Mouse (Mus musculus): ENCODE measurements around the gene Lce1h. TPM values are rescaled to one million over a fixed set of nuclear protein-coding genes. Genes with fewer than 3 reads are reported as not detected.

Gene Lce1h
- not detected in 2 replicates for polyA plus RNA-seq (2015; fragmentation: Nextera tagmentation; extraction: Ambion mirVana)

GRCm38 (mm10) chr3:92764965-92765364 lies at the start of gene Lce1h:
Gene Lce1h (minus strand): TSS chr3:92765065.
- no peak for ATAC-seq (ENCODE audit: low read depth)
- Histone ChIP-seq H3K9ac (ENCODE audit: low read length) (no peak within 1 kb of the TSS), H3K27ac (ENCODE audit: low read length) (no peak within 1 kb of the TSS), H3K4me1 (replicated peaks; ENCODE audit: control insufficient read depth, insufficient read depth, low read length) (no peaks in the 10 kb centered on the region), H3K4me3 (ENCODE audit: low read length) (no peak within 1 kb of the TSS), H3K27me3 (ENCODE audit: control insufficient read depth, insufficient read depth, low read depth, low read length) (no peaks in the 10 kb centered on the region), H3K9me3 (ENCODE audit: control insufficient read depth, low read length) (no peaks in the 10 kb centered on the region), H3K36me3 (ENCODE audit: control insufficient read depth, insufficient read depth, low read length) (no peaks in the 10 kb centered on the region), H3K4me2 (ENCODE audit: low read depth, low read length) (no peak within 1 kb of the TSS)
- 96% methylated on average over 1 of the region's 1 CpGs for WGBS

- H3K27ac ChIP-seq (ENCODE audit: low read length) = no peak within 1 kb of the TSS
- H3K4me3 ChIP-seq (ENCODE audit: low read length) = no peak within 1 kb of the TSS
- ATAC-seq (ENCODE audit: low read depth) = no peak
These were observed 42.9 kb upstream of the Lce1h start, which contains the start of gene Lce1k for GRCm38 (mm10) chr3:92807791-92808190. Gene Lce1k (minus strand): TSS chr3:92807891.

GRCm38 (mm10) chr3:92790414-92790813 lies 25.5 kb upstream of the Lce1h start, which contains the start of gene Lce1j:
Gene Lce1j (minus strand): TSS chr3:92790514.
- no peak for ATAC-seq (ENCODE audit: low read depth)

More at GRCm38 (mm10) chr3:92807791-92808190, 42.9 kb upstream of the Lce1h start, which contains the start of gene Lce1k:
- Histone ChIP-seq H3K4me2 (ENCODE audit: low read depth, low read length) (no peak within 1 kb of the TSS), H3K4me1 (replicated peaks; ENCODE audit: control insufficient read depth, insufficient read depth, low read length) (no peaks in the 10 kb centered on the region), H3K27me3 (ENCODE audit: control insufficient read depth, insufficient read depth, low read depth, low read length) (no peaks in the 10 kb centered on the region), H3K36me3 (ENCODE audit: control insufficient read depth, insufficient read depth, low read length) (no peaks in the 10 kb centered on the region), H3K9me3 (ENCODE audit: control insufficient read depth, low read length) (no peaks in the 10 kb centered on the region), H3K9ac (ENCODE audit: low read length) (no peak within 1 kb of the TSS)

DNA sequence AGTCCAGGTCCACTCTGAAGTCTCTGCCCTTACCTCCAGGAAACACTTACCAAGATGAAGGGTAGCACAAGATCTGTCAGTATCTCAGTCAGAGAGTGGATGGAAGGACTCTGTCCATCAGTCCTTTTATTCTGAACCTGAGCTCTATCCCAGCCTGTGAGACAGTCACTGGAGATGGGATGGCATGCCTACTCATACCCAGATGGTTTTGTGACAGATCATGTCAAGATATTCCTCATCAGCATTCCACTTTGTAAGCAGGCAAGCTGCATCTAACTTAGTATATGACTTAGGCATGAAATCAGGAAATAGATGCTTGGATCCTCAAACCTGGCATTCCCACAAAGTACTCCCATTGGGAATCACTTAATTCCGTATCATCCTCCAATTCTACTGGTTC lies 13.9 kb upstream of the Lce1h start, which contains the start of gene Lce1i:
Gene Lce1i (minus strand): TSS at position 101 of the 400 bp plus-strand sequence.
- 75% methylated on average over 1 of the region's 1 CpGs for WGBS
- no peaks in the 10 kb centered on the region for H3K36me3 ChIP-seq (ENCODE audit: control insufficient read depth, insufficient read depth, low read length)
- ATAC-seq (ENCODE audit: low read depth) = no peak

More at GRCm38 (mm10) chr3:92790414-92790813, 25.5 kb upstream of the Lce1h start, which contains the start of gene Lce1j:
- Histone ChIP-seq H3K4me1 (replicated peaks; ENCODE audit: control insufficient read depth, insufficient read depth, low read length) (no peaks in the 10 kb centered on the region), H3K4me3 (ENCODE audit: low read length) (no peak within 1 kb of the TSS), H3K27ac (ENCODE audit: low read length) (no peak within 1 kb of the TSS), H3K4me2 (ENCODE audit: low read depth, low read length) (no peak within 1 kb of the TSS), H3K9me3 (ENCODE audit: control insufficient read depth, low read length) (no peaks in the 10 kb centered on the region), H3K27me3 (ENCODE audit: control insufficient read depth, insufficient read depth, low read depth, low read length) (no peaks in the 10 kb centered on the region), H3K9ac (ENCODE audit: low read length) (no peak within 1 kb of the TSS), H3K36me3 (ENCODE audit: control insufficient read depth, insufficient read depth, low read length) (no peaks in the 10 kb centered on the region)
- WGBS = 88% methylated on average over 1 of the region's 1 CpGs

GRCm38 (mm10) chr3:92771573-92771972 lies 6.7 kb upstream of the Lce1h start:
- Histone ChIP-seq H3K4me3 (ENCODE audit: low read length) (no peak overlapping the region), H3K9ac (ENCODE audit: low read length) (no peak overlapping the region), H3K27me3 (ENCODE audit: control insufficient read depth, insufficient read depth, low read depth, low read length) (no peaks in the 10 kb centered on the region), H3K9me3 (ENCODE audit: control insufficient read depth, low read length) (no peaks in the 10 kb centered on the region), H3K4me1 (replicated peaks; ENCODE audit: control insufficient read depth, insufficient read depth, low read length) (no peaks in the 10 kb centered on the region), H3K36me3 (ENCODE audit: control insufficient read depth, insufficient read depth, low read length) (no peaks in the 10 kb centered on the region), H3K27ac (ENCODE audit: low read length) (no peak overlapping the region), H3K4me2 (ENCODE audit: low read depth, low read length) (no peak overlapping the region)
- ATAC-seq (ENCODE audit: low read depth) = no peak
- WGBS = 17% methylated on average over 3 of the region's 3 CpGs

More for the DNA sequence above, 13.9 kb upstream of the Lce1h start, which contains the start of gene Lce1i:
- no peaks in the 10 kb centered on the region for H3K4me1 ChIP-seq (replicated peaks; ENCODE audit: control insufficient read depth, insufficient read depth, low read length)
- no peaks in the 10 kb centered on the region for H3K27me3 ChIP-seq (ENCODE audit: control insufficient read depth, insufficient read depth, low read depth, low read length)
- H3K4me3 ChIP-seq (ENCODE audit: low read length) = no peak within 1 kb of the TSS
- H3K9me3 ChIP-seq (ENCODE audit: control insufficient read depth, low read length) = no peaks in the 10 kb centered on the region
- H3K4me2 ChIP-seq (ENCODE audit: low read depth, low read length) = no peak within 1 kb of the TSS
- H3K9ac ChIP-seq (ENCODE audit: low read length) = no peak within 1 kb of the TSS
- H3K27ac ChIP-seq (ENCODE audit: low read length) = no peak within 1 kb of the TSS

DNA sequence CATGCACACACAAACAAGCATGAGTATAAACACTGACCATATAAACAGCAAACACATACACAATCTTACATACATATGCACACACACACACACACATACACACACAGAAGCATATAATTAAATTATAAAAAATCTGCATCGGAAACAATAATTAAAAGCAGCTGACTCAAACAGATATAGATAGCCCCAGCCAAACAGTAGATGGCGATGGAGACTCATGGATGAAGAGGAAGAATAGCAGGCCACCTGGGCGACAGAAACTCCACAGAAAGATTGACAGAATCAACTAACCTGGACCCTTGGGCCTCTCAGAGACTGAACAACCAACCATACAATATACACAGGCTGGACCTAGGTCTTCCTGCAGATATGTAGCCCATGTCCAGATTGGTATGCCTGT lies 11.7 kb downstream of the Lce1h start:
- Histone ChIP-seq H3K27ac (ENCODE audit: low read length) (no peak overlapping the region), H3K4me1 (replicated peaks; ENCODE audit: control insufficient read depth, insufficient read depth, low read length) (no peaks in the 10 kb centered on the region), H3K27me3 (ENCODE audit: control insufficient read depth, insufficient read depth, low read depth, low read length) (no peaks in the 10 kb centered on the region), H3K9me3 (ENCODE audit: control insufficient read depth, low read length) (no peaks in the 10 kb centered on the region), H3K9ac (ENCODE audit: low read length) (no peak overlapping the region), H3K36me3 (ENCODE audit: control insufficient read depth, insufficient read depth, low read length) (no peaks in the 10 kb centered on the region), H3K4me2 (ENCODE audit: low read depth, low read length) (no peak overlapping the region), H3K4me3 (ENCODE audit: low read length) (no peak overlapping the region)
- 39% methylated on average over 3 of the region's 3 CpGs for WGBS
- ATAC-seq (ENCODE audit: low read depth) = no peak

- ATAC-seq (ENCODE audit: low read depth) = no peak
- no peak within 1 kb of the TSS for H3K4me2 ChIP-seq (ENCODE audit: low read depth, low read length)
- 68% methylated on average over 1 of the region's 1 CpGs for WGBS
These were observed 12.6 kb downstream of the Lce1h start, which contains the start of gene Lce1g for GRCm38 (mm10) chr3:92752238-92752637. Gene Lce1g (minus strand): TSS chr3:92752338.

DNA sequence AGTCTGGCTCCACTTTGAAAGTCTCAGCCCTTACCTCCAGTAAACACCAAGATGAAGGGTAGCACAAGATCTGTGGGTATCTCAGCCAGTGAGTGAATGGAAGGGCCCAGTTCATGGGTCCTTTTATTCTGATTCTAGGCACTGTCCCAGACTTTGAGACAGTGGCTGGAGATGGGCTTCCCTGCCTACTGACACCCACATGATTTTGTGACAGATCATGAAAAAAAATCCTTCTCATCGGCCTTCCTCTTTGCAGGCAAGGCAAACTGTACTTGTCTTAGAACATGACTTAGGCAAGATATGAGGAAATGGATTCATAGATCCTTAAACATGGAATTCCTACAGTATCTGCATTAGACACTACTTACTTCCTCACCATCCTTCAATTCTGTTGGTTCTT lies 25.9 kb downstream of the Lce1h start, which contains the start of gene Gm38119:
Gene Gm38119 (minus strand): TSS at position 101 of the 400 bp plus-strand sequence.
- Histone ChIP-seq H3K36me3 (ENCODE audit: control insufficient read depth, insufficient read depth, low read length) (no peaks in the 10 kb centered on the region), H3K4me2 (ENCODE audit: low read depth, low read length) (no peak within 1 kb of the TSS), H3K27me3 (ENCODE audit: control insufficient read depth, insufficient read depth, low read depth, low read length) (no peaks in the 10 kb centered on the region), H3K4me3 (ENCODE audit: low read length) (no peak within 1 kb of the TSS), H3K27ac (ENCODE audit: low read length) (no peak within 1 kb of the TSS), H3K9ac (ENCODE audit: low read length) (no peak within 1 kb of the TSS), H3K9me3 (ENCODE audit: control insufficient read depth, low read length) (no peaks in the 10 kb centered on the region), H3K4me1 (replicated peaks; ENCODE audit: control insufficient read depth, insufficient read depth, low read length) (no peaks in the 10 kb centered on the region)
- WGBS = 62% methylated on average over 1 of the region's 1 CpGs
- no peak for ATAC-seq (ENCODE audit: low read depth)

More at GRCm38 (mm10) chr3:92752238-92752637, 12.6 kb downstream of the Lce1h start, which contains the start of gene Lce1g:
- Histone ChIP-seq H3K9ac (ENCODE audit: low read length) (no peak within 1 kb of the TSS), H3K4me1 (replicated peaks; ENCODE audit: control insufficient read depth, insufficient read depth, low read length) (no peaks in the 10 kb centered on the region), H3K9me3 (ENCODE audit: control insufficient read depth, low read length) (no peaks in the 10 kb centered on the region), H3K36me3 (ENCODE audit: control insufficient read depth, insufficient read depth, low read length) (no peaks in the 10 kb centered on the region), H3K27me3 (ENCODE audit: control insufficient read depth, insufficient read depth, low read depth, low read length) (no peaks in the 10 kb centered on the region), H3K4me3 (ENCODE audit: low read length) (no peak within 1 kb of the TSS), H3K27ac (ENCODE audit: low read length) (no peak within 1 kb of the TSS)

DNA sequence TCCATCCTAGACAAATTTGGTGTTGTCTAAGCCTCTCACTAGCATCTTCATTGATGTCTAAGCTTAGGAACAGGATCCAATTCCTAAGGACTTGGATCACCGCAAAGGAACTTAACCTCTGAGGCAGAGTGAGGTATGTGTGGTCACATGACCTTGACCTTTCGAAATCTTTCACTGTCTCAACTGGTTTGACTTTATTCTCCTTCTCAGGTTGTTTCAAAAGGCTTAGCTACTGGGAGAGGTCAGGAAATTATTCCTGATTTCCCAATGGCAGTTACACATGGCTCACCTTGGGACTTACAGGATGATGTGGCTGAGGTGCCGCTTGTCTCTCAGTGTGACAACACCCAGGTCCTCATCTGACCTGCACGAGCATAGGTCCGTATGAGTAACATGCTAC lies 42.2 kb downstream of the Lce1h start:
- H3K27me3 ChIP-seq (ENCODE audit: control insufficient read depth, insufficient read depth, low read depth, low read length) = no peaks in the 10 kb centered on the region
- WGBS = 71% methylated on average over 5 of the region's 5 CpGs
- H3K4me3 ChIP-seq (ENCODE audit: low read length) = no peak overlapping the region
- no peak overlapping the region for H3K27ac ChIP-seq (ENCODE audit: low read length)
- H3K4me1 ChIP-seq (replicated peaks; ENCODE audit: control insufficient read depth, insufficient read depth, low read length) = no peaks in the 10 kb centered on the region
- H3K9ac ChIP-seq (ENCODE audit: low read length) = no peak overlapping the region
- no peak for ATAC-seq (ENCODE audit: low read depth)
- H3K9me3 ChIP-seq (ENCODE audit: control insufficient read depth, low read length) = no peaks in the 10 kb centered on the region
- no peaks in the 10 kb centered on the region for H3K36me3 ChIP-seq (ENCODE audit: control insufficient read depth, insufficient read depth, low read length)
- no peak overlapping the region for H3K4me2 ChIP-seq (ENCODE audit: low read depth, low read length)

All from lung, embryonic 16.5 days (tissue).